Mouse (Mus musculus) CD4-positive, CD25-positive, alpha-beta regulatory T cell, adult 4 months (primary cell): ENCODE data around the gene Peli1. TPM values are rescaled to one million over a fixed set of nuclear protein-coding genes. Genes with fewer than 3 reads are reported as not detected.
A peak's percentile ranks its signal among the peaks of the same experiment; 100 is the strongest.

ENCODE experiments used
- ATAC-seq: one replicate; pipeline ENCODE4 v1.8.0; 2017
- polyA plus RNA-seq, 2 experiments: library from polyadenylated mRNA; unstranded; fragments of 100-300 nt; shearing (Covaris generic); gene quantifications; one replicate each; pipeline ENCODE4 v1.2.1; 2017

Peli1 gene
- polyA plus RNA-seq, 2 experiments from 2014 or later: 72.2 to 96.4 TPM

DNA sequence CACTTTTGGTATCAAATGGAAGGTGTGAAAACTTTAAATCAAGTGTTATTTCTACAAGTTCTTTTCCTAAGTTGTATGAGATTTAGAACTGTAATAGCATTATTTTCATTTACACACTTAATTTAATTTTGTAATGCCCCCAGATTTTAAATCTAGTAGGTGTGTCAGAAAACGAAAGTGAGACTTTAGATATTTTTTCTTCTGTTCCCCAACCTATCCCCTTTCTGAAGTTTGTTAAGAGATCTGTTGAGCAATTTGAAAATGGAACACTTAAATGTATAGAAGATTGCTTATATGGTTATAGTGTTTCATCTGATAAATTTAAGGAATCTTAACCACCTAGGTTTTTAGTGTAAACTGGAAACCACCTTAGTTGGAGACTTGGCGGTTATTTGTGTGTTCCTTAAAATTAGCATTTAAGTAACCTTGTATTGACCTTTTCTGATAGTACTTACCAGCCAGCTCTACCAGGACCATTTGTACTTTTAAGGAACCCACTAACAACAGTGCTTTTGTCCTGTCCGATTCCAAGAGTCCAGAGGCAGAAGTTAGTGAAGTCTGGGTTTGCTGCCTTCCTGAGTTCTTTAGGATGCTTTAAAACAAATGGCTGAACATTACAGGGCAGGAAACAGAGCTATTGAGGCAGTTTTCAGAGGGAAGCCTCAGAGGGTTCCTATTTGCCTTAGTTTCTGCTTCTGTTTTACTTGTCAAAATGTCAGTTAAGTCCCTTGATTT lies 2.2 kb downstream of the Peli1 start:
- ATAC-seq: no peak

DNA sequence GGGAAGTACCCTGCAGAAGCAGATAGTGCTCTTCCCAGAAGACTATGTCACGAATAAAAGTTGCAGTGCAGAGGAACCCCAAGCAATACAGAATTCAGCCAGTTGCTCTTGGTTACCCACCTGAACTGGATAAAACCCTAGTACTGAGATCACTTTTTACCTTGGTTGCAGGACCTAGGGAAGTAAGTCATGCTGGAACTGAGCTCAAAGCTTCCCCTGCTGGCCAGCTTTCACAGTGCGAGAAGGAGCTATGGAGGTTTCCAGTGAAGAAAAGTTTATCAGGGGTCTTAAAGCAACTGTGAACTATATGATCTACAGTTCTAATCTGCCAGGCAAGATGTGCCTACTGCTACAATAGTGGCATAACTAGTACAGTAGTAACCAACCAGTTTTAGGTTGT lies 5.5 kb downstream of the Peli1 start:
- ATAC-seq: peak; percentile 21

GRCm38 (mm10) chr11:21098457-21098856 lies 7.4 kb downstream of the Peli1 start:
- no peak for ATAC-seq

DNA sequence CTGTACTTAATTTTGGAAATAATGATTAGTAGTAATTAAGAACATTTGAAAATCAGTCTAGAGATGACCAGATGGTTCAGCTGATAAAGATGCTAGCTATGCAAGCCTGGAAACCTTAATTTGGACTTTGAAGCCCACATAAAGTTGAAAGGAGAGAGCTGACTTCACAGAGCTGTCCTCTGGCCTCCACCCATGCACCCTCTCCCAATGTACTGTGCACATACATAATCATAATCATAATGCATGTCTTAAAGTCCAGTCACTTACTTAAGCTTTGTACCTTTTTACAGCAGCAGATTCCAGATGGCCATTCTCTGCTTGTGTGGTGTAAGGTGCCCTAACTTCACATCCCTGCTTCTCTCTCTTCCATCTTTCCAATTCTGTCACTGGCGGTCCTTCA lies 9.6 kb downstream of the Peli1 start:
- ATAC-seq: no peak

DNA sequence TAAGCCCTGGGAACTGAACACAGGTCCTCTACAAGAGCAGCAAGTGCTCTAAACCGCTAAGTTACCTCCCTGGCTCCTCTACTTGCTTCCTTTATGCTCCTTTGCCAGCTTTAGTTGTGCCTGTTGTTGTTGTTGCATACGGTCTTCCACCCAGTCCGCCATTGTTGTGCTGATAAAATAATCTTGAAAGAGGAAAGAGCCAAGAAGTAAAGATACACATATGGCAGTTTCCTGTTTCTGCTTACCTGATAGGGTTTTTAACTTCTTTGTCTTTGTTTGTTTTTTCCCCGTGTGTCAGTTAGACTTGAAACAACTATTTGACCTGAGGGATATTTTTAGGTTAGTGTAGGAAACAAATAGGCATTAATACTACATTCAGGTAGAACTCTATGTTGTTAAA lies 10.2 kb downstream of the Peli1 start:
- no peak for ATAC-seq

DNA sequence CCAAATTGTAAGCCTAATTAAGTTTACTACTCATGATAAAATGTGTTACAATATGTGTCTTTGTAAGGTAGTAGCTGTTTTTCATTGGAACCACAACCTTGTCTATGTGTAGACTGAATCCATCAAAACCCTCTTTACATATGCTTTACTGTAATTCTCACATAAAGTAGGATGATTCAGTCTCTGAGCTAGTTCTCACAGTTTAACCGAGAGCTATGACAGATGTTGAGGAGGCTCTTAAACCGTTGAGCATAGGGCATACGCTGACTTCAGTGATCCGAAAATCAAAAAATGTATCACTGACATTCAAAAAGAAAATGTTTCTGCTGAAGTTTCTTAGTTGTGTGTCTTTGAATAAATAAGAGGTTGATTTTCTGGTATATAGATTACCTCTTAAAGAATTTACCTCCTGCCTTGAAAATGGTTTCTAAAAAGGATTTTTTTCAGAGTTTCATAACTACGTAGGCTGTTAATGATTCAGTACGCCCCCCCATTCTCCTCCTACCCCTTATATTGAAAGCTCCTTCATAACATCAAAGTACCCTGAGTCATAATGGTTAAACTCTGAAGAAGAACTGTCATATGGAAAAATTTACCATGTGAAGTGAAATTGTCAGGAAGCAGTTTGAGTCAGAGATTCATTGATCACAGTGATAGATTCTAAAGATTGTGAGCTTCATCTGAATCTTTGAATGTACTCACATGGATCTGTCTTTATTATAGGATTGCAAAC lies 11.3 kb downstream of the Peli1 start:
- ATAC-seq: peak; percentile 47

DNA sequence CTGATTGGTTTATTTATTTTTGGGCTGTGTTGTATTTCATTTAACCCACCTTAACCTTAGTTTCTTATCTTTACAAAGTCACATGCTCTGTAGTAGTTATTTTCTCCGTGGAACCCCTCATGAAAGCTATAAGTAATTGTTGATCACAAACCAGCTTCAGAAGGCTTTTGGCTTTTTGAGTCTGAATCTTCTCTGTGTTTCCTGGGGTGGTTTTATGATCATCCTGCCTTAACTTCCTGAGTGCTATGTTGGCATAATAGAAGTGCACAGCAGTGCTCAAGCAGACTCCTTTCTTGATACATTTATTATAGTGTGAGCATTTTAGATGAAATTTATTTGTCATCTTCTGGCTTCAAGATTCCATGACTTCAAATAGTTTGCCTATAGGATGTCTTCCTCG lies 12.1 kb downstream of the Peli1 start:
- ATAC-seq: peak; percentile 46

GRCm38 (mm10) chr11:21105393-21105792 lies 14.3 kb downstream of the Peli1 start:
- ATAC-seq: no peak

- no peak for ATAC-seq
Observed at GRCm38 (mm10) chr11:21107120-21107519, 16.0 kb downstream of the Peli1 start.

DNA sequence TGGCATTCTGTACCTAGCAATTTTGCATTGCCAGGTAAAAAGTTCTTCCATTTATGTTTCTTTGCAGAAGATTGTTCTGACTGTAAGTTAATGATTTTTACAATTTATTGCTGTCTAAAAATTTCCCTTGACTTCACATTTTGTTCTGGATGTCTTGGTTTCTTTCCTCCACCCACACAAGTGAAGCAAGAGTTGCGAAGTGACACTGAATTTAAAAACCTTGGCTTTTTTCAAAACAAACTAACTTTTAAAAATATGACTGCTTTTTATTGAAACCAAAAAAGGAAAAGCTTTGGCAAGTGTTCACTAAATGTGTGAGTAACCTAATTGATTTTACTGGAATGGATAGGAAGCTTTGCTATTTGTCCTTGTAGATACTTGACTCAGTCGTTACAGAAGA lies 18.2 kb downstream of the Peli1 start:
- ATAC-seq: no peak

DNA sequence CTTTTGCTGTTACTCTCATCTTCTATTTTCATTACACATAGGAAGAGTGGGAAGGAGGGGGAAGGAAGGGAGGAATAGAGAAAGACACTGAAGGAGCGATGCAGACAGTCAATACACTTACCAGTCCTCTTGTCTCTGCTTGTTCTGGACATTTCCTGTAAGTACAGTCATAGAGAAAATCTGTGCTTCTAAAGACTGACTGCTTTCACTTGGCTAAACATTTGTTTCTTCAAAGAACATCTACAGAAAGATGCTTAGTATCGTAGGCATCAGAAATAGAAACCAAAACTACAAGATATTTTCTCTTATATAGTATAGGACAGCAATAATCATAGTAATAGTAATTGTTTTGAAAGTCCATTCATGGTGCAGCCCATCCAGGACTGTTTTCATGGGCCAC lies 23.4 kb downstream of the Peli1 start:
- ATAC-seq: peak; percentile 60

- ATAC-seq: no peak
Observed at GRCm38 (mm10) chr11:21115804-21116203, 24.7 kb downstream of the Peli1 start.

- no peak for ATAC-seq
Observed at GRCm38 (mm10) chr11:21116623-21117295, 25.7 kb downstream of the Peli1 start.

DNA sequence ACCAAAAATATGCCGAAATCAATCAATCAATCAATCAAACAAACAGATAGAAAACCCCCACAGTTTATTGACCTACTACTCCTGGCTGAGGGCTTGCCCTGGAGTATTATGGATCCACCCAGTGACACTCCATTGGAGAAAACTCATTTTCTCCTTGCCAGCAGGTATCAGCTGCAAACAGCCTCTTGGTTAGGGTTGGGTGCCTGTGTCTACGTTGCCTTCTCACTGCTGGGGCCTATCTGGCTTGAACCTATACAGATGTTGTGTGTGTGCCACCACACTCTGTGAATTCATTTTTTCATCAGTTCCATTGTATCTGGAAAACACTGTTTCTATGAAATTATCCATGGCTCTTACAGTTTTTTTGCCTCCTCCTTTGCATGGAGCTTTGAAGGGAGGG lies 30.6 kb downstream of the Peli1 start:
- ATAC-seq: no peak

- ATAC-seq: no peak
Observed at GRCm38 (mm10) chr11:21122399-21122798, 31.3 kb downstream of the Peli1 start.

DNA sequence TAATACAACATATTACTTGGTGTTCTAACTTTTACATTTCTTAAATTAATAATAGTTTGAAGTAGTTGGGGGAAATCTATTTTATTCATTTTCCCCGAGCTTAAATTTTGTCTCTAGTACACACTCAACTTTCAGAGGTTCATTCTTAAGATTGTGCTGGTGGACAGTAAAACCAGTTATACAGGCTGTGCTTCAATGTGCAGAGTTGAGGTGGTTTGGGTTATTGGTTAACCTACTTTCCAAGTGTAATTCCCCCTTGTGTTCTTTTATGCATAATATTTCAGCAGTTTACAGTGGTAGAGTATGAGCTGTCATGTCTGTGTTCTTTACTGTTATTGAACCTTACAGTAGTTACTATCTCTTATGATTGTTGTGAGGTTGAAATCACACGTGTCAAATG lies 40.6 kb downstream of the Peli1 start:
- peak; percentile 33 for ATAC-seq

GRCm38 (mm10) chr11:21134875-21135451 lies 43.9 kb downstream of the Peli1 start:
- ATAC-seq: no peak

GRCm38 (mm10) chr11:21139453-21139852 lies 48.4 kb downstream of the Peli1 start:
- ATAC-seq: peak; percentile 6

- peak; percentile 53 for ATAC-seq
Observed at GRCm38 (mm10) chr11:21141242-21141641, 50.2 kb downstream of the Peli1 start.

GRCm38 (mm10) chr11:21141755-21142154 lies 50.7 kb downstream of the Peli1 start:
- ATAC-seq: peak; percentile 35

GRCm38 (mm10) chr11:21149476-21149875 lies 58.4 kb downstream of the Peli1 start:
- ATAC-seq: peak; percentile 27

- no peak for ATAC-seq
Observed at GRCm38 (mm10) chr11:21150316-21150715, 59.2 kb downstream of the Peli1 start.

GRCm38 (mm10) chr11:21151672-21152071 lies 60.6 kb downstream of the Peli1 start:
- ATAC-seq: peak; percentile 49
